Mouse (Mus musculus): ENCODE results near the gene Stat6. TPM values are rescaled to one million over a fixed set of nuclear protein-coding genes. Genes with fewer than 3 reads are reported as not detected.
"Not testable (repeated sequence)": the region's sequence is repeated elsewhere in the genome, so short reads cannot be mapped to it uniquely, and the experiment has no call there.

Stat6 gene
- total RNA-seq, 2 experiments from 2014 or later: 8.6 to 10.0 TPM

- intact Hi-C loops (cut with DNase I): no loop called here
- no peak for DNase-seq (ENCODE audit: low spot score in 2 of 2)
These were observed 10.0 kb upstream of the Stat6 start for GRCm38 (mm10) chr10:127632668-127633271.

- intact Hi-C loops (cut with DNase I): loop anchor here (2.0 to 5.0 kb wide), 2 partner anchors 37 to 94 kb away; no protein-coding TSS in a partner anchor
- DNase-seq (ENCODE audit: low spot score in 2 of 2): no peak
These were observed 2.4 kb upstream of the Stat6 start for GRCm38 (mm10) chr10:127640421-127640820.

- intact Hi-C loops (cut with DNase I): loop anchor here (2.0 to 5.0 kb wide), 2 partner anchors 35 to 93 kb away; no protein-coding TSS in a partner anchor
- peak; percentile 89 for DNase-seq (ENCODE audit: low spot score in 2 of 2)
These were observed 670 bp upstream of the Stat6 start for GRCm38 (mm10) chr10:127641861-127642771.

- intact Hi-C loops (cut with DNase I): loop anchor here (5.0 kb wide), 1 partner anchor 34 kb away; no protein-coding TSS in a partner anchor
- no peak for DNase-seq (ENCODE audit: low spot score in 2 of 2)
These were observed 910 bp downstream of the Stat6 start for GRCm38 (mm10) chr10:127643553-127644238.

GRCm38 (mm10) chr10:127645791-127646190, 3.0 kb downstream of the Stat6 start:
- intact Hi-C loops (cut with DNase I): no loop called here
- DNase-seq (ENCODE audit: low spot score in 2 of 2): no peak

GRCm38 (mm10) chr10:127652906-127653638, 10.3 kb downstream of the Stat6 start:
- no peak for DNase-seq (ENCODE audit: low spot score in 2 of 2)
- intact Hi-C loops (cut with DNase I): no loop called here

GRCm38 (mm10) chr10:127654970-127655579, 12.3 kb downstream of the Stat6 start:
- intact Hi-C loops (cut with DNase I): no loop called here
- no peak for DNase-seq (ENCODE audit: low spot score in 2 of 2)

- DNase-seq (ENCODE audit: low spot score in 2 of 2); intact Hi-C loops (cut with DNase I): not testable (repeated sequence)
These were observed 14.8 kb downstream of the Stat6 start for GRCm38 (mm10) chr10:127657617-127658016.

GRCm38 (mm10) chr10:127658076-127658475, 15.3 kb downstream of the Stat6 start:
- DNase-seq (ENCODE audit: low spot score in 2 of 2): no peak
- intact Hi-C loops (cut with DNase I): no loop called here

- intact Hi-C loops (cut with DNase I): no loop called here
- DNase-seq (ENCODE audit: low spot score in 2 of 2): no peak
These were observed 16.8 kb downstream of the Stat6 start for GRCm38 (mm10) chr10:127659551-127659950.

- no peak for DNase-seq (ENCODE audit: low spot score in 2 of 2)
- intact Hi-C loops (cut with DNase I): no loop called here
These were observed 18.6 kb downstream of the Stat6 start for GRCm38 (mm10) chr10:127661291-127661914.

GRCm38 (mm10) chr10:127661915-127662663, 19.3 kb downstream of the Stat6 start:
- intact Hi-C loops (cut with DNase I): no loop called here
- DNase-seq (ENCODE audit: low spot score in 2 of 2): peak; percentile 67 to 69

GRCm38 (mm10) chr10:127662666-127663253, 20.0 kb downstream of the Stat6 start:
- intact Hi-C loops (cut with DNase I): no loop called here
- no peak for DNase-seq (ENCODE audit: low spot score in 2 of 2)

GRCm38 (mm10) chr10:127663590-127663989, 20.8 kb downstream of the Stat6 start:
- intact Hi-C loops (cut with DNase I): no loop called here
- DNase-seq (ENCODE audit: low spot score in 2 of 2): no peak

GRCm38 (mm10) chr10:127664166-127664565, 21.4 kb downstream of the Stat6 start:
- intact Hi-C loops (cut with DNase I): no loop called here
- DNase-seq (ENCODE audit: low spot score in 2 of 2): no peak

GRCm38 (mm10) chr10:127664891-127665290, 22.1 kb downstream of the Stat6 start:
- no peak for DNase-seq (ENCODE audit: low spot score in 2 of 2)
- intact Hi-C loops (cut with DNase I): no loop called here

- intact Hi-C loops (cut with DNase I): no loop called here
- no peak for DNase-seq (ENCODE audit: low spot score in 2 of 2)
These were observed 22.8 kb downstream of the Stat6 start for GRCm38 (mm10) chr10:127665366-127666181.
